Mouse (Mus musculus): ENCODE data around the gene Zfp78. TPM values are rescaled to one million over a fixed set of nuclear protein-coding genes. Genes with fewer than 3 reads are reported as not detected.
"Not testable (repeated sequence)": the region's sequence is repeated elsewhere in the genome, so short reads cannot be mapped to it uniquely, and the experiment has no call there.

Zfp78 gene
- polyA plus RNA-seq, 1 experiment from 2014 or later = 3.3 TPM

DNA sequence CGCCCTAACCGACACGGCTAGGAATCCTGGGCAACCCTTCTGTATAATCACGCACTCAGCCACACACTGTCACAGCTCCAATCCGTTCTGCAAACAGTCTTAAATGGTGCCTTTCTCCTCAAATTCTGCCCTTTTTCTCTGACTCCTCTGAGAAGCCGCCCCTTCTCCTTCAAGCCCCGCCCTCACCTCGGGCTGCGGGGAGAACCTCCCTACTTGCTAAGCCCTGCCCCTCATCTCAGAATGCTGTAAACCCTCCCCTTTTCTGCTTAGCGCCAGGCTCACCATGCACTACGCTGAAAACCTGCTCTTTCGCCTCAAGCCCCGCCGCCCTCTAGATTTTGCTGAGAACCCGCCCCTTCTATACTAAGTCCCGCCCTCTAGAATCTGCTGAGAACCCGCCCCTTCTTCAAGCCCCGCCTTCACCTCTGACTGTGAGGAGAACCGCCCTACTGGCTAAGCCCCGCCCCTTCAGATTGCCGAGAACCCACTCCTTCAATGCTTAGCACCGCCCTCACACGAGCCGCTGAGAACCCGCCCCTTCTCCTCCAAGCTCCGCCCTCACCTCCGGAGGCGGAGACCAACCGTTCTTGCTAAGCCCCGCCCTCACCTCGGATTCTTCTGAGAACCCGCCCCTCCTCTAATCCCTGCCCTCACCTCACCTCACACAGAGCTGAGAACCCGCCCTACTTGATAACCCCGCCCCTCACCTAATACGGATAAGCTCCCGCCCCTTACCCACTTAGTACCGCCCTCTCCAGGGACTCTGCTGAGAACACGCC is 623 bp upstream of the Zfp78 start:
- Histone ChIP-seq H3K36me3 (ENCODE audit: poor library complexity, severe bottlenecking) (no peaks in the 10 kb centered on the region), H3K4me3 (peak overlapping the region; percentile 50), H3K9ac (peak overlapping the region; percentile 60), H3K9me3 (replicated peaks) (no peaks in the 10 kb centered on the region), H3K27ac (peak overlapping the region; percentile 89), H3K27me3 (no peaks in the 10 kb centered on the region), H3K4me2 (peak overlapping the region; percentile 61), H3K4me1 (peaks cover 11% of the 10 kb centered on the region)
- ATAC-seq = peak; percentile 92
- WGBS = under 1% methylated on average over 37 of the region's 38 CpGs

- WGBS = 77% methylated on average over 1 of the region's 1 CpGs
- Histone ChIP-seq H3K36me3 (ENCODE audit: poor library complexity, severe bottlenecking) (no peaks in the 10 kb centered on the region), H3K27ac (no peak overlapping the region), H3K4me3 (no peak overlapping the region), H3K4me2 (no peak overlapping the region; the same call in 1 of the 2 replicates), H3K27me3 (no peaks in the 10 kb centered on the region), H3K9ac (no peak overlapping the region), H3K9me3 (replicated peaks) (no peaks in the 10 kb centered on the region), H3K4me1 (peaks cover 11% of the 10 kb centered on the region)
- ATAC-seq = no peak
These were observed 1.7 kb downstream of the Zfp78 start for GRCm38 (mm10) chr7:6364761-6365160.

DNA sequence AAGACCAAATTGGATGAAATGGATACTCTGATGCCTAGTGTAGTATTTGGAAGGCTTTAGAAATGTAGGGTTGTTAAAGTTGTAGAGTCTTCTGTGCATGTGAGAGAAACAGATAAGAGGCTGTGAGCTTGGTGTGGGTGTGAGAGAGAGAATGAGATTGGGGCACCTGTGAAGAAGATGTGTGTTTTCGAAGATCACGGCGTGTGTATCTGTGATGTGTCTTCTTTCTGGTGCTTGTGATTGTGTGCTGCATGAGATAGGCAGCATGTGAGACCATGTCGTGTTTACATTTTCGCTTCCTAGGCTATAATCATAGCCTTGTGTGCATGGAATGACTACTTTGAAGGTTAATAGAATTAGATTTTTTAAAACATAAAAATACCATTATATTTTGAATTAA is 4.1 kb downstream of the Zfp78 start:
- 91% methylated on average over 5 of the region's 5 CpGs for WGBS
- peaks cover 11% of the 10 kb centered on the region for H3K4me1 ChIP-seq
- no peak overlapping the region for H3K4me2 ChIP-seq
- no peaks in the 10 kb centered on the region for H3K36me3 ChIP-seq (ENCODE audit: poor library complexity, severe bottlenecking)
- H3K27me3 ChIP-seq = no peaks in the 10 kb centered on the region
- H3K27ac ChIP-seq = no peak overlapping the region
- no peak for ATAC-seq
- no peak overlapping the region for H3K4me3 ChIP-seq
- no peak overlapping the region for H3K9ac ChIP-seq
- H3K9me3 ChIP-seq (replicated peaks) = no peaks in the 10 kb centered on the region

GRCm38 (mm10) chr7:6368146-6368545 is 5.1 kb downstream of the Zfp78 start:
- 82% methylated on average over 5 of the region's 5 CpGs for WGBS
- not testable (repeated sequence) for H3K9ac ChIP-seq; H3K9me3 ChIP-seq (replicated peaks); H3K4me2 ChIP-seq; H3K27ac ChIP-seq; H3K27me3 ChIP-seq; H3K4me3 ChIP-seq; H3K36me3 ChIP-seq (ENCODE audit: poor library complexity, severe bottlenecking); ATAC-seq
- H3K4me1 ChIP-seq = peaks cover 11% of the 10 kb centered on the region

DNA sequence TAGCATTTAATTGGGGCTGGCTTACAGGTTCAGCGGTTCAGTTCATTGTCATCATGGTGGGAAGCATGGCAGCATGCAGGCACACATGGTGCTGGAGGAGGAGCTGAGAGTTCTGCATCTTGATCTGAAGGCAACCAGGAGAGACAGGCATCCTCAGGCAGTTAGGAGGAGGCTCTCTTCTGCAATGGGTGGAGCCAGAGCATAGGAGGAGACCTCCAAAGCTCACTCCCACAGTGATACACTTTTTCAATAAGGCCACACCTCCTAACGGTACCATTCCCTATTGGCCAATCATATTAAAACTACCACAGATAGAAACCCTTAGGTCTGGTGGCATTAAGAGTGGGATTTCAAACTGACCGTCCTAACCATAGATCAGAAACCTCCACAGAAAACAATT is 6.4 kb downstream of the Zfp78 start:
- Histone ChIP-seq H3K4me2 (no peak overlapping the region), H3K9me3 (replicated peaks) (no peaks in the 10 kb centered on the region), H3K36me3 (ENCODE audit: poor library complexity, severe bottlenecking) (no peaks in the 10 kb centered on the region), H3K27me3 (no peaks in the 10 kb centered on the region), H3K9ac (no peak overlapping the region), H3K27ac (no peak overlapping the region), H3K4me3 (no peak overlapping the region), H3K4me1 (peaks cover 2% of the 10 kb centered on the region; the same call in 1 of the 2 replicates)
- no peak for ATAC-seq
- 90% methylated on average over 3 of the region's 3 CpGs for WGBS

DNA sequence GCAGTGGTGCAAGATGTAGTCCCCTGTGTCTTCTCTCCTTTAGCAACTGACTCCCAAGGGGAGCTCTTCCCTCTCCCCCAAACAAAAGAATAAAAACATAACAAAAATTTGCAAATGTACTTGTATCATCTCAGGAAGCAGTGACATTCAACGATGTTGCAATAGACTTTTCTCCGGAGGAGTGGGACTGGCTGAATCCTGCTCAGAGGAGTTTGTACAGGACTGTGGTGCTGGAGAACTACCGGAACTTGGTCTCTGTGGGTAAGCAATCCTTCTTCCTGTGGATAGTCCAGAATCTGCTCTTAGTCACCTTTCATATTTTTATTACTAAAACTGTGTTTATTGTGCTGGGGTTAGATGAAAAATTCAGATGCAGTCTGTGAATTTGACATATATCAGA is 9.9 kb downstream of the Zfp78 start:
- no peak overlapping the region for H3K4me3 ChIP-seq
- 93% methylated on average over 3 of the region's 3 CpGs for WGBS
- H3K9ac ChIP-seq = no peak overlapping the region

GRCm38 (mm10) chr7:6378441-6378840 is 15.4 kb downstream of the Zfp78 start:
- 94% methylated on average over 8 of the region's 8 CpGs for WGBS
- Histone ChIP-seq H3K4me2 (no peak overlapping the region), H3K27ac (no peak overlapping the region), H3K4me1 (peaks cover 11% of the 10 kb centered on the region), H3K9ac (no peak overlapping the region), H3K4me3 (no peak overlapping the region), H3K36me3 (ENCODE audit: poor library complexity, severe bottlenecking) (peaks cover 11% of the 10 kb centered on the region), H3K27me3 (no peaks in the 10 kb centered on the region), H3K9me3 (replicated peaks) (no peaks in the 10 kb centered on the region; the same call in 1 of the 2 replicates)
- ATAC-seq = no peak

More for the DNA sequence above, 9.9 kb downstream of the Zfp78 start:
- Histone ChIP-seq H3K27ac (no peak overlapping the region), H3K4me1 (no peaks in the 10 kb centered on the region), H3K4me2 (no peak overlapping the region), H3K9me3 (replicated peaks) (no peaks in the 10 kb centered on the region), H3K36me3 (ENCODE audit: poor library complexity, severe bottlenecking) (no peaks in the 10 kb centered on the region; the same call in 1 of the 2 replicates), H3K27me3 (no peaks in the 10 kb centered on the region)
- ATAC-seq = no peak

GRCm38 (mm10) chr7:6381431-6381830 is 18.4 kb downstream of the Zfp78 start:
- Histone ChIP-seq H3K4me3 (no peak overlapping the region), H3K27ac (no peak overlapping the region), H3K4me1 (peaks cover 24% of the 10 kb centered on the region), H3K36me3 (ENCODE audit: poor library complexity, severe bottlenecking) (peaks cover 11% of the 10 kb centered on the region), H3K27me3 (no peaks in the 10 kb centered on the region), H3K9ac (no peak overlapping the region), H3K9me3 (replicated peaks) (no peaks in the 10 kb centered on the region; the same call in 1 of the 2 replicates), H3K4me2 (no peak overlapping the region)
- ATAC-seq = no peak
- WGBS = 93% methylated on average over 2 of the region's 2 CpGs

GRCm38 (mm10) chr7:6383044-6383455 is 20.0 kb downstream of the Zfp78 start, which contains the start of gene Zfp28:
TSS of gene Zfp28 (plus strand) at chr7:6383295.
- WGBS = under 1% methylated on average over 28 of the region's 28 CpGs
- peaks cover 22% of the 10 kb centered on the region for H3K36me3 ChIP-seq (ENCODE audit: poor library complexity, severe bottlenecking)
- H3K27ac ChIP-seq = no peak within 1 kb of the TSS
- peak within 1 kb of the TSS; percentile 70 for H3K4me3 ChIP-seq
- no peaks in the 10 kb centered on the region for H3K27me3 ChIP-seq
- peak within 1 kb of the TSS; percentile 80 for H3K9ac ChIP-seq
- peak within 1 kb of the TSS; percentile 86 for H3K4me2 ChIP-seq
- H3K9me3 ChIP-seq (replicated peaks) = no peaks in the 10 kb centered on the region; the same call in 1 of the 2 replicates
- H3K4me1 ChIP-seq = peaks cover 24% of the 10 kb centered on the region
- peak; percentile 98 for ATAC-seq

DNA sequence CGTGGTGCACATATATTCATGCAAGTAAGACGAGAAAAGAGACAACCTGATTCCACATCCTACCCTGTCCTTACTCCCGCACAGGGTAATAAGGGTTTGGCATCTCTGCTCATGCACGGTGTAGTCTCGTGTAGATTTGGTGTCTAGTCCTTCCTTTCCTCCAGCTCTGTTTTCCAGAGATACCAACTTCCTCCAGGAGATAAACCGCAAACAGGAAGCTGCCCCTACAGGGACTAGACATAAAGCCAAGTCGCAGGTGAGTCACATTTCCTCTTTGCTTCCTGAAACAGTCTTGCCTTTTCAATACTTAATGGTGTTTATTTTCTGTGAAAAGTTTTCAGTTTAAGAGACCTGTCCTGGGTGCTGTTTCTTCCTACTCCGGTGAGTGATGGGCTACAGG is 20.9 kb downstream of the Zfp78 start:
- Histone ChIP-seq H3K27me3 (no peaks in the 10 kb centered on the region), H3K4me3 (peak overlapping the region; percentile 70), H3K9me3 (replicated peaks) (no peaks in the 10 kb centered on the region; the same call in 1 of the 2 replicates), H3K4me1 (peaks cover 24% of the 10 kb centered on the region), H3K9ac (peak overlapping the region; percentile 80; the same call in 1 of the 2 replicates), H3K36me3 (ENCODE audit: poor library complexity, severe bottlenecking) (peaks cover 18% of the 10 kb centered on the region), H3K4me2 (peak overlapping the region; percentile 86), H3K27ac (no peak overlapping the region)
- no peak for ATAC-seq
- 77% methylated on average over 8 of the region's 8 CpGs for WGBS

DNA sequence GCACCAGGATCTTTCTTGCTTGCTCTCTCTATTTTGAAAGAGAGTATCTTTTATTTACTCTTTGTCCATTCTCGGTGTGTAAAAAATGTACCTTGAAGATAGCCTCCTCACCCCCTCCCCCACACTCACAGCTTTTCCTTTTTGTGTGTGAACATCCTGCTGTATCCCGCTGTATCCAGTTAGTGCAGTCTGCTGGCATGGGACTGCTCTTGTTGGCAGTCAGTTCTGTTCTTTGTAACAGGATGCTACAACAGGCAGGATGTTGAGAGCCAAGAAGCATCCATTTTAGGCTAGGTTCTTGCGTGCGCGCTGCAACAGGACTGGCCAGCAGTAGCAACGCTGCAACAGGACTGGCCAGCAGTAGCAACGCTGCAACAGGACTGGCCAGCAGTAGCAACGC is 23.9 kb downstream of the Zfp78 start:
- Histone ChIP-seq H3K36me3 (ENCODE audit: poor library complexity, severe bottlenecking) (peaks cover 45% of the 10 kb centered on the region), H3K4me3 (no peak overlapping the region), H3K27ac (no peak overlapping the region), H3K4me2 (no peak overlapping the region), H3K9me3 (replicated peaks) (no peaks in the 10 kb centered on the region), H3K4me1 (peaks cover 22% of the 10 kb centered on the region), H3K27me3 (no peaks in the 10 kb centered on the region), H3K9ac (no peak overlapping the region)
- no peak for ATAC-seq
- 98% methylated on average over 8 of the region's 8 CpGs for WGBS

- Histone ChIP-seq H3K4me3 (no peak overlapping the region), H3K4me2 (no peak overlapping the region), H3K27me3 (no peaks in the 10 kb centered on the region), H3K9ac (no peak overlapping the region), H3K9me3 (replicated peaks) (no peaks in the 10 kb centered on the region), H3K36me3 (ENCODE audit: poor library complexity, severe bottlenecking) (peaks cover 65% of the 10 kb centered on the region), H3K27ac (no peak overlapping the region), H3K4me1 (peaks cover 7% of the 10 kb centered on the region)
- 88% methylated on average over 5 of the region's 5 CpGs for WGBS
- ATAC-seq = no peak
These were observed 25.9 kb downstream of the Zfp78 start for GRCm38 (mm10) chr7:6388971-6389370.
